Mouse (Mus musculus): ENCODE results near the gene Tnfaip8l2. TPM values are rescaled to one million over a fixed set of nuclear protein-coding genes. Genes with fewer than 3 reads are reported as not detected.
A peak's percentile ranks its signal among the peaks of the same experiment; 100 is the strongest.

The Tnfaip8l2 gene
- polyA plus RNA-seq, 1 experiment from 2014 or later: 1.7 TPM

DNA sequence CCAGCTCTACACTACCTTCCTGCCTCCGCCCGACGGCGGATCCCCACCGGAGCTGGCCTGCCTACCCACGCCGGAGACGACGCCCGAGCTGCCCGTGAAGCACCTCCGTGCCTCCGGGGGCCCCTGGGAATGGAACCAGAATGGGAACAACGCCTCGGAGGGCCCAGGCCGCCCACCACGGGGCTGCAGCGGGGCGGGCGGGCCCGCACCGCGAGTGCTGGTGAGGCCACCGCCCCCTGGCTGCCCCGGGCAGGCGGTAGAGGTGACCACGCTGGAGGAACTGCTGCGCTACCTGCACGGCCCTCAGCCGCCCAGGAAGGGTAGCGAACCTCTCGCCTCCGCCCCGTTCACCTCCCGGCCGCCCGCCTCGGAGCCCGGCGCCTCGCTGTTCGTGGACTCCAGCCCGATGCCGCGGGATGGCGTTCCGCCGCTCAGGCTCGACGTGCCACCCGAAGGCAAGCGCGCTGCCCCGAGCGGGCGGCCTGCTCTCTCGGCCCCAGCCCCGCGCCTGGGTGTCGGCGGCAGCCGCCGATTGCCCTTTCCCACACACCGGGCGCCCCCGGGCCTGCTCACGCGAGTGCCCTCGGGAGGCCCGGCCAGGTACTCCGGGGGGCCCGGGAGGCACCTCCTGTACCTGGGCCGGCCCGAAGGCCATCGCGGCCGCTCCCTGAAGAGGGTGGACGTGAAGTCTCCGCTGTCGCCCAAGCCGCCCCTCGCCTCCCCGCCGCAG lies 30.5 kb upstream of the Tnfaip8l2 start:
- Histone ChIP-seq H3K9ac (replicated peaks) (peak overlapping the region; percentile 40), H3K4me2 (peak overlapping the region; percentile 48)

DNA sequence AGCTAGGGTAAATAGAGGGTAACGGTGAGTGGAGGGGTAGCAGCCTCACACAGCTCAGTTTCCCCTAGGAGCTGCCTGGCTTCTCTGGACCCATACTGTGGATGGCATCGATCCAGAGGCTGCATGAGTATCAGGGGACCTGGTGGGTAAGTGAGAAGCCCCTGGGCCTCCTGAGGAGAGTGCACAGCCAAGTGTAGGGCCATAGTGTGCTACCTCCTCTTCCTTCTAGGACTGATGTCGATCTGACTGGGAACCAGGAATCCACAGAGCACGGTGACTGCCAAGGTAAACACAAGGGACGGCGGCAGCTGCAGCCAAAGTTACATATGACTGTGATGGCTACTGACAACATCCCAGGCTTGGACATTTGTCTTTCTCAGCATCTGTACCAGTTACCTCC lies 28.9 kb upstream of the Tnfaip8l2 start:
- H3K9me3 ChIP-seq: no peaks in the 10 kb centered on the region
- WGBS: 80% methylated on average over 6 of the region's 6 CpGs
- H3K4me1 ChIP-seq (replicated peaks): peaks cover 19% of the 10 kb centered on the region
- no peak overlapping the region for H3K4me2 ChIP-seq
- no peak overlapping the region for H3K9ac ChIP-seq (replicated peaks)
- H3K27ac ChIP-seq: no peak overlapping the region
- peaks cover 53% of the 10 kb centered on the region for H3K27me3 ChIP-seq
- ATAC-seq (ENCODE audit: insufficient number of reproducible peaks, insufficient read depth, low FRiP score, low TSS enrichment, low read depth): no peak
- peaks cover 76% of the 10 kb centered on the region for H3K36me3 ChIP-seq
- H3K4me3 ChIP-seq (replicated peaks): no peak overlapping the region

More for the DNA sequence above, 30.5 kb upstream of the Tnfaip8l2 start:
- Histone ChIP-seq H3K4me3 (replicated peaks) (peak overlapping the region; percentile 28), H3K9me3 (no peaks in the 10 kb centered on the region), H3K4me1 (replicated peaks) (peaks cover 19% of the 10 kb centered on the region), H3K36me3 (peaks cover 60% of the 10 kb centered on the region), H3K27ac (no peak overlapping the region), H3K27me3 (peaks cover 53% of the 10 kb centered on the region)
- ATAC-seq (ENCODE audit: insufficient number of reproducible peaks, insufficient read depth, low FRiP score, low TSS enrichment, low read depth): 0 out of 2 replicates have a peak, but pooled peaks have one; percentile 12
- 20% methylated on average over 83 of the region's 84 CpGs for whole genome bisulfite sequencing

- H3K4me1 ChIP-seq (replicated peaks): peaks cover 19% of the 10 kb centered on the region
- 89% methylated on average over 10 of the region's 10 CpGs for WGBS
- no peak overlapping the region for H3K9ac ChIP-seq (replicated peaks)
- H3K4me2 ChIP-seq: no peak overlapping the region
- H3K9me3 ChIP-seq: no peaks in the 10 kb centered on the region
- no peak overlapping the region for H3K4me3 ChIP-seq (replicated peaks)
- no peak for ATAC-seq (ENCODE audit: insufficient number of reproducible peaks, insufficient read depth, low FRiP score, low TSS enrichment, low read depth)
- H3K27me3 ChIP-seq: peaks cover 53% of the 10 kb centered on the region
- no peak overlapping the region for H3K27ac ChIP-seq
- peaks cover 87% of the 10 kb centered on the region for H3K36me3 ChIP-seq
These were observed 27.8 kb upstream of the Tnfaip8l2 start for GRCm38 (mm10) chr3:95169996-95170395.

DNA sequence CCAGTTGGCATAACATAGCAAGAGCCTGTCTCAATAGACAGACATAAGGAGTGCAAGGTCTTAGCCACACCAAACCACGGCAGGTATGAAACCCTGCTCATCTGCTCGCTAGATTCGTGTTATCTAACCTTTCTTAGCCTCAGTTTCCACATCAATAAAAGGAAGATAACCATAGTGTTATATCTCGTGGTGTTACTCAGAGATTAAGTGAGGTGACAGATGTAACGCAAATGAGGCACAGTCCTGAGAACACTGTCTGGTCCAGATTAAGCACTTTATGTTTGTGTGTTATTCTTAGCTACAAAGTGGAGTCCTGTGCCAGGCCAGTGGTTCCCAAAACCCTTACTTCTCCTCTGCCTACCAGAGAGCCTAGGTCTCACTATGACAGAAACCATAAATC lies 22.7 kb upstream of the Tnfaip8l2 start:
- 80% methylated on average over 5 of the region's 5 CpGs for WGBS
- no peaks in the 10 kb centered on the region for H3K9me3 ChIP-seq
- H3K27me3 ChIP-seq: peaks cover 10% of the 10 kb centered on the region
- no peak overlapping the region for H3K4me2 ChIP-seq
- no peak overlapping the region for H3K9ac ChIP-seq (replicated peaks)
- no peak overlapping the region for H3K4me3 ChIP-seq (replicated peaks)
- ATAC-seq (ENCODE audit: insufficient number of reproducible peaks, insufficient read depth, low FRiP score, low TSS enrichment, low read depth): no peak
- H3K36me3 ChIP-seq: peaks cover 72% of the 10 kb centered on the region
- peaks cover 28% of the 10 kb centered on the region for H3K4me1 ChIP-seq (replicated peaks)
- no peak overlapping the region for H3K27ac ChIP-seq

DNA sequence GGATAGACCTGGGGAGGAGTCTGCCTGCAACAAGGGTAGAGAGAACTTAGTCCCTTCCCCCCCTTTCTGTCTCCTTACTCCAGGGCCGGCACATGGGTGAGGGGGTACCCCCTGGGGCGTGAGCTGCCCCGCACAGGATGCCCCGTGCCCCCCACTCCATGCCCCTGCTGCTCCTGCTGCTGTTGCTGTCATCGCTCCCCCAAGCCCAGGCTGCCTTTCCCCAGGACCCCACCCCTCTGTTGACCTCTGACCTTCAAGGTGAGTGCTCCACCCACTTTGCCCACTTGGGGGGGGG lies 22.0 kb upstream of the Tnfaip8l2 start:
- Histone ChIP-seq H3K36me3 (peaks cover 66% of the 10 kb centered on the region), H3K4me3 (replicated peaks) (no peak overlapping the region), H3K4me2 (no peak overlapping the region), H3K27ac (0 out of 2 replicates have a peak overlapping the region, but pooled peaks have one; percentile 45), H3K9me3 (no peaks in the 10 kb centered on the region), H3K4me1 (replicated peaks) (peaks cover 32% of the 10 kb centered on the region), H3K27me3 (peaks cover 8% of the 10 kb centered on the region), H3K9ac (replicated peaks) (no peak overlapping the region)
- 57% methylated on average over 5 of the region's 5 CpGs for WGBS
- ATAC-seq (ENCODE audit: insufficient number of reproducible peaks, insufficient read depth, low FRiP score, low TSS enrichment, low read depth): no peak

GRCm38 (mm10) chr3:95163419-95164255 lies 21.5 kb upstream of the Tnfaip8l2 start:
- H3K27ac ChIP-seq: 0 out of 2 replicates have a peak overlapping the region, but pooled peaks have one; percentile 45
- H3K27me3 ChIP-seq: peaks cover 7% of the 10 kb centered on the region; the same call in 1 of the 2 replicates
- no peak overlapping the region for H3K4me3 ChIP-seq (replicated peaks)
- ATAC-seq (ENCODE audit: insufficient number of reproducible peaks, insufficient read depth, low FRiP score, low TSS enrichment, low read depth): no peak
- no peaks in the 10 kb centered on the region for H3K9me3 ChIP-seq
- H3K4me2 ChIP-seq: peak overlapping the region; percentile 10; the same call in 1 of the 2 replicates
- peaks cover 32% of the 10 kb centered on the region for H3K4me1 ChIP-seq (replicated peaks)
- no peak overlapping the region; the same call in 1 of the 2 replicates for H3K9ac ChIP-seq (replicated peaks)
- peaks cover 60% of the 10 kb centered on the region for H3K36me3 ChIP-seq
- 56% methylated on average over 11 of the region's 11 CpGs for whole genome bisulfite sequencing

GRCm38 (mm10) chr3:95162345-95162628 lies 20.1 kb upstream of the Tnfaip8l2 start:
- WGBS: 51% methylated on average over 2 of the region's 2 CpGs
- H3K4me2 ChIP-seq: peak overlapping the region; percentile 82
- peak overlapping the region; percentile 84 for H3K4me3 ChIP-seq (replicated peaks)
- H3K27me3 ChIP-seq: peaks cover 7% of the 10 kb centered on the region; the same call in 1 of the 2 replicates
- H3K27ac ChIP-seq: 0 out of 2 replicates have a peak overlapping the region, but pooled peaks have one; percentile 54
- H3K9me3 ChIP-seq: no peaks in the 10 kb centered on the region
- H3K36me3 ChIP-seq: peaks cover 46% of the 10 kb centered on the region
- peaks cover 32% of the 10 kb centered on the region for H3K4me1 ChIP-seq (replicated peaks)
- peak overlapping the region; percentile 14 for H3K9ac ChIP-seq (replicated peaks)
- no peak for ATAC-seq (ENCODE audit: insufficient number of reproducible peaks, insufficient read depth, low FRiP score, low TSS enrichment, low read depth)

- Histone ChIP-seq H3K4me3 (replicated peaks) (peak overlapping the region; percentile 84), H3K9me3 (no peaks in the 10 kb centered on the region), H3K27me3 (peaks cover 7% of the 10 kb centered on the region; the same call in 1 of the 2 replicates), H3K9ac (replicated peaks) (peak overlapping the region; percentile 80), H3K27ac (peak overlapping the region; percentile 54), H3K4me1 (replicated peaks) (peaks cover 32% of the 10 kb centered on the region), H3K4me2 (peak overlapping the region; percentile 82), H3K36me3 (peaks cover 41% of the 10 kb centered on the region)
- ATAC-seq (ENCODE audit: insufficient number of reproducible peaks, insufficient read depth, low FRiP score, low TSS enrichment, low read depth): no peak; the same call in 1 of the 2 replicates
- 3% methylated on average over 9 of the region's 9 CpGs for WGBS
These were observed 19.6 kb upstream of the Tnfaip8l2 start for GRCm38 (mm10) chr3:95161618-95162344.

- Histone ChIP-seq H3K27me3 (peaks cover 7% of the 10 kb centered on the region; the same call in 1 of the 2 replicates), H3K27ac (peak overlapping the region; percentile 54)
- WGBS: under 1% methylated on average over 29 of the region's 30 CpGs
These were observed 18.9 kb upstream of the Tnfaip8l2 start for GRCm38 (mm10) chr3:95161041-95161551.

GRCm38 (mm10) chr3:95159987-95160963 lies 18.1 kb upstream of the Tnfaip8l2 start, which contains the start of gene Sema6c:
TSS of gene Sema6c (plus strand) at chr3:95160457.
- Histone ChIP-seq H3K36me3 (peaks cover 26% of the 10 kb centered on the region), H3K4me2 (peak within 1 kb of the TSS; percentile 82), H3K27ac (peak within 1 kb of the TSS; percentile 72), H3K4me3 (replicated peaks) (peak within 1 kb of the TSS; percentile 84), H3K4me1 (replicated peaks) (peaks cover 32% of the 10 kb centered on the region), H3K27me3 (peaks cover 7% of the 10 kb centered on the region; the same call in 1 of the 2 replicates), H3K9ac (replicated peaks) (peak within 1 kb of the TSS; percentile 80), H3K9me3 (no peaks in the 10 kb centered on the region)
- ATAC-seq (ENCODE audit: insufficient number of reproducible peaks, insufficient read depth, low FRiP score, low TSS enrichment, low read depth): peak; percentile 93
- under 1% methylated on average over 66 of the region's 66 CpGs for WGBS

More at GRCm38 (mm10) chr3:95161041-95161551, 18.9 kb upstream of the Tnfaip8l2 start:
- peaks cover 32% of the 10 kb centered on the region for H3K4me1 ChIP-seq (replicated peaks)
- ATAC-seq (ENCODE audit: insufficient number of reproducible peaks, insufficient read depth, low FRiP score, low TSS enrichment, low read depth): peak; percentile 49
- peak overlapping the region; percentile 80 for H3K9ac ChIP-seq (replicated peaks)
- peak overlapping the region; percentile 84 for H3K4me3 ChIP-seq (replicated peaks)
- no peaks in the 10 kb centered on the region for H3K9me3 ChIP-seq
- H3K4me2 ChIP-seq: peak overlapping the region; percentile 82
- H3K36me3 ChIP-seq: peaks cover 35% of the 10 kb centered on the region
